In the genomic region with DNA sequence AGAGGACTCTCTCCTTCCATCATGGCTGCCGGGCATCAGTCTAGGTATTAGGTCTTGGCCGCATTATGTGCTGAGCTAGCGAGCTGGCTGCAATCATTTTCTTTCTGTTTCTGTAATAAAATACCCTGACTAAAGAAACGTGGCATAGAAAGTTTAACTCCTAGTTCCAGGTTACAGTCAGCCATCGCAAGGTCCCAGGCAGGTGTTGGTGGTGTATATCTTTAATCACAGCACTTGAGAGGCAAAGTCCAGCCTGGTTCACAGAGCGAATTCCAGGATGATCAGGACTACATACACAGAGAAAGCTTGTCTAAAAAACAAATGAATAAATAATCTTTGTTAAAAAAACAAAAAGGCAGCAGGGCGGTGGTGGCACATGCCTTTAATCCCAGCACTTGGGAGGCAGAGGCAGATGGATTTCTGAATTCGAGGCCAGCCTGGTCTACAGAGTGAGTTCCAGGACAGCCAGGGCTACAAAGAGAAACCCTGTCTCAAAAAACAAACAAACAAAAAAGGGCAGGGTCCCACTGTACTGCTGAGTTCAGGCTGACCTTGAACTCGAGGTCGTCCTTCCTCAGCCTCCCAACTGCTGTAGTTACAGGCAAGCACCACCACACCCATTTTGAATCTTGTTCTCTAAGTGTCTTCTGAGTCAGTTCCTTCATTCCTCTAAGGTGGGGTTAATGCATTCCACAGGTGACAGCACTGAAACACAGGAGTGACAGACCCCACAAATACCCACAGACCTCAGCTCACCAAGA, we compare ENCODE assay signal across 22 mouse cellular contexts. TPM values are rescaled to one million over a fixed set of nuclear protein-coding genes. Genes with fewer than 3 reads are reported as not detected.
"Had no signal": no experiment of that assay in that cellular context is flagged by ENCODE, and none has a peak within 500 bp of the region (broad histone marks: within the 10 kb centered on the region; RNA-seq: fewer than 3 reads in every experiment).

No protein-coding gene starts in this region.

- H3K9ac ChIP-seq: kidney, embryonic 15.5 days; limb, embryonic 12.5 days; limb, embryonic 15.5 days; liver, embryonic 14.5 days; liver, postnatal 0 days; lung, embryonic 14.5 days; midbrain, embryonic 12.5 days; midbrain, embryonic 15.5 days; neural tube, embryonic 12.5 days; neural tube, embryonic 15.5 days had no signal

- DNase-seq: kidney, adult 8-10 months; kidney, postnatal 10 days; kidney, postnatal 4 days; left cerebral cortex, postnatal 4 days; liver, postnatal 0 days; lung, embryonic 14.5 days; right cerebral cortex, adult 18-20 months; right cerebral cortex, postnatal 14 days; right cerebral cortex, postnatal 4 days; spleen, adult 18-20 months; thymus, postnatal 25 days had no signal

- H3K4me3 ChIP-seq: kidney, embryonic 15.5 days; limb, embryonic 12.5 days; limb, embryonic 15.5 days; midbrain, embryonic 12.5 days; midbrain, embryonic 15.5 days; neural tube, embryonic 12.5 days; neural tube, embryonic 15.5 days had no signal

- H3K9me3 ChIP-seq: kidney, embryonic 15.5 days; limb, embryonic 12.5 days; limb, embryonic 15.5 days; midbrain, embryonic 12.5 days; midbrain, embryonic 15.5 days; neural tube, embryonic 12.5 days; neural tube, embryonic 15.5 days had no signal

- H3K27me3 ChIP-seq: kidney, embryonic 15.5 days; limb, embryonic 15.5 days; midbrain, embryonic 12.5 days; midbrain, embryonic 15.5 days; neural tube, embryonic 12.5 days; neural tube, embryonic 15.5 days had no signal

- H3K27ac ChIP-seq: kidney, embryonic 15.5 days; limb, embryonic 12.5 days; limb, embryonic 15.5 days; liver, embryonic 14.5 days; macrophage; midbrain, embryonic 12.5 days; midbrain, embryonic 15.5 days; neural tube, embryonic 12.5 days; neural tube, embryonic 15.5 days; stomach, postnatal 0 days had no signal

RNA-seq across cellular contexts. Expression of gene Cidec, which starts 39.1 kb away (rescaled TPM):
- polyA plus RNA-seq: kidney, embryonic 15.5 days; limb, embryonic 12.5 days; limb, embryonic 15.5 days; liver, embryonic 11.5 days; lung, embryonic 14.5 days; macrophage; midbrain, embryonic 12.5 days; midbrain, embryonic 15.5 days; neural tube, embryonic 12.5 days; neural tube, embryonic 15.5 days had no signal
